Mouse (Mus musculus) myocyte (in vitro differentiated cells): ENCODE data around the gene Krt7.

Experiments used
- MAX ChIP-seq: IDR thresholded peaks from one replicate; pipeline ENCODE4 v1.6.1; 2011; ENCODE audit warnings: low read depth, mild to moderate bottlenecking, control low read depth
- POLR2A ChIP-seq: IDR thresholded peaks from one replicate; pipeline ENCODE4 v1.6.1; 2011; ENCODE audit warnings: low read depth, mild to moderate bottlenecking, control low read depth, moderate library complexity; ENCODE audit not compliant: insufficient read length
- REST ChIP-seq: IDR thresholded peaks from one replicate; pipeline ENCODE4 v1.6.1; 2011; ENCODE audit warnings: mild to moderate bottlenecking, control low read depth, moderate library complexity; ENCODE audit not compliant: insufficient read depth, insufficient read length

DNA sequence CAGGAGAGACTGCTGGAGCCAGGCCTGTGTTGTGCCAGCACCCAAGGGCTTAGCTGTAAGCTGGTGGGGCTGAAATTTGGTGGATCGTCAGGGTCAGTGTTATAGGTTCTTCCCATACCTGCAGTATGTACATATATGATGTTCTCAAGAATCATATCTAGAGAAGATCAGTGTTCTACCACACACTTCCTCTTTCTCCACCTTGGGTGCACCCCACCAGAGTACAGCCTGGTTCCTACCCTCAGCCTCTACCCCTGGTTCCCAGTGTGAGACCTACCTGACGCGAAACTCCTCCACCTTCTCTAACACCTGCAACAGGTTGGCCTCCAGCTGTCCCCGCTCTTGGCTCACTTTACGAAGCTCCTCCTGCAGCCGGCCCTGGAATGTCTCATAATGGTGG is 46.9 kb upstream of the Krt7 start:
- TF ChIP-seq REST (no peak), MAX (no peak), POLR2A (no peak)
